Mouse (Mus musculus) thymus, adult 2 months (tissue): ENCODE measurements around the gene Ccdc38. TPM values are rescaled to one million over a fixed set of nuclear protein-coding genes. Genes with fewer than 3 reads are reported as not detected.

Experiments
- DNase-seq: peaks from one replicate; pipeline ENCODE4 v3.0.0; 2021
- H3K27ac ChIP-seq: fragments of 200-500 bp; 2 replicates; pipeline ENCODE4 v1.5.1; 2012; ENCODE audit warnings: low read length, control low read depth; ENCODE audit not compliant: control insufficient read depth, insufficient read depth
- H3K27me3 ChIP-seq: fragments of 200-500 bp; 2 replicates; pipeline ENCODE4 v1.6.1; 2012; ENCODE audit warnings: mild to moderate bottlenecking, low read length, moderate library complexity, mixed read lengths; ENCODE audit not compliant: control insufficient read depth, insufficient read depth
- H3K36me3 ChIP-seq: fragments of 200-500 bp; 2 replicates; pipeline ENCODE4 v1.6.1; 2012; ENCODE audit warnings: mild to moderate bottlenecking, low read length, moderate library complexity; ENCODE audit not compliant: control insufficient read depth, insufficient read depth
- H3K4me1 ChIP-seq: fragments of 200-500 bp; replicated peaks from 2 replicates; pipeline ENCODE4 v1.6.1; 2012; ENCODE audit warnings: low read length; ENCODE audit not compliant: control insufficient read depth, insufficient read depth
- H3K4me3 ChIP-seq: fragments of 200-500 bp; 2 replicates; pipeline ENCODE4 v1.5.1; 2012; ENCODE audit warnings: mild to moderate bottlenecking, low read length, control low read depth, moderate library complexity; ENCODE audit not compliant: control insufficient read depth, insufficient read depth
- CTCF ChIP-seq: fragments of 200-500 bp; IDR thresholded peaks from 2 replicates; pipeline ENCODE4 v1.5.1; 2012; ENCODE audit warnings: mild to moderate bottlenecking, control low read depth, low read length, moderate library complexity, borderline replicate concordance; ENCODE audit not compliant: control insufficient read depth, poor library complexity, insufficient read depth; ENCODE audit errors: extremely low read depth
- POLR2A ChIP-seq: fragments of 200-500 bp; IDR thresholded peaks from 2 replicates; pipeline ENCODE4 v1.6.1; 2012; ENCODE audit warnings: mild to moderate bottlenecking, low read length, control low read depth, moderate library complexity; ENCODE audit not compliant: control insufficient read depth, poor library complexity, insufficient read depth; ENCODE audit errors: extremely low read depth
- WGBS: fragments of 180-500 bp; shearing (Covaris S2); methylation state at CpG from one replicate; pipeline ENCODE4 v1.1.7; 2018; 5-methylcytosine and 5-hydroxymethylcytosine counted together
- polyA plus RNA-seq: library from polyadenylated mRNA; depleted of rRNA; stranded (reverse); fragments of >200 nt; gene quantifications from 2 replicates; pipeline ENCODE4 v1.2.3, GENCODE M21; 2012

Gene Ccdc38
- polyA plus RNA-seq, 1 experiment, result 0.03 TPM

DNA sequence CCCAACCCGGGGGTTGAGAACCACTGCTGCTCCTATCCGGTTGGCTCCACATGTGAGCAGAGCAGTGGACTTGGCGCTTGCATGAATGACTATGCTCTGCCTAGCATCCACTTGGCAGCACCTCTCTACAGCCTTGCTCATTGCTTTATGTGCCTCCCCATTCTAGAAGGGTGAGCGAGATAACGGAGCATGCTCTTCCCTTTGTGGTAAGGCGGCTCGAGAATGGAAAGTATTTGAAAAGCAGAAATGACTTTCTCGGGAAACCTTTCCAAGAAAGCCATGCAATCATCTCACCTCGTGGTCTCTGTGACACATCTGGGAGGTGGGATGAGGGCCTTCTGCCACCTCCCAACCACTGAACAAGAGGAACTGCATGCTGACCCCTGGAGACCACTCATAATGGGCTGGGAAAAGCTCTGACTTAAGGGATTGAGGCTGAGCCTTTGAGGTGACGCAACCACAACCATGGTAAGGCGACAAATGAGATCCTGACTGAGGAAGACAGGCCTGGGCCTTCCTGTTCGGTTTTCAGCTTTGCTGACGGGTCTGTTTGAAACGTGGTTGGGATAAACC is 24.2 kb downstream of the Ccdc38 start:
- no peak for TF ChIP-seq CTCF
- no peak for TF ChIP-seq POLR2A
- Histone ChIP-seq H3K4me3 (no peak overlapping the region), H3K4me1 (no peaks in the 10 kb centered on the region), H3K36me3 (no peaks in the 10 kb centered on the region), H3K27ac (no peak overlapping the region), H3K27me3 (no peaks in the 10 kb centered on the region)
- 83% methylated on average over 14 of the region's 14 CpGs for WGBS
- no peak for DNase-seq

DNA sequence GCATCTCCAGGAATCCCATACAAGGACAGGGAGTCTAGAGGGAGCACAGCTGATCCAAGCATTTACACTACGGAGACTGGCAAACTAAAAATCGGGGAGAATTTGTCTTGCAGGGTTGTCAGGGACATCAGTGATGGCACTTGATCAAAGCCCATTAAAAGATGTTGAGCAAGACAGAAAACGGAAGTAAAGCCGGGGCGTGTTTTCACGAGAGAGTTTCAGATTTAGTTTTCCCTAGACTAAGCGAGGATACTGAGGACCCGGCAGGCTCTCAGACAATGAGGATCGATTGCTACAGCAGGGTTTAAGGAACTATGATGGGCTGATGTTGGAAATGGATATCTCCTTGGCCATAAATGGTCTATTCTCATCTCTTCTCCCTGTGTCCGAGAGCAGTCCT is 26.6 kb downstream of the Ccdc38 start:
- no peaks in the 10 kb centered on the region for H3K36me3 ChIP-seq
- 91% methylated on average over 10 of the region's 10 CpGs for WGBS

DNA sequence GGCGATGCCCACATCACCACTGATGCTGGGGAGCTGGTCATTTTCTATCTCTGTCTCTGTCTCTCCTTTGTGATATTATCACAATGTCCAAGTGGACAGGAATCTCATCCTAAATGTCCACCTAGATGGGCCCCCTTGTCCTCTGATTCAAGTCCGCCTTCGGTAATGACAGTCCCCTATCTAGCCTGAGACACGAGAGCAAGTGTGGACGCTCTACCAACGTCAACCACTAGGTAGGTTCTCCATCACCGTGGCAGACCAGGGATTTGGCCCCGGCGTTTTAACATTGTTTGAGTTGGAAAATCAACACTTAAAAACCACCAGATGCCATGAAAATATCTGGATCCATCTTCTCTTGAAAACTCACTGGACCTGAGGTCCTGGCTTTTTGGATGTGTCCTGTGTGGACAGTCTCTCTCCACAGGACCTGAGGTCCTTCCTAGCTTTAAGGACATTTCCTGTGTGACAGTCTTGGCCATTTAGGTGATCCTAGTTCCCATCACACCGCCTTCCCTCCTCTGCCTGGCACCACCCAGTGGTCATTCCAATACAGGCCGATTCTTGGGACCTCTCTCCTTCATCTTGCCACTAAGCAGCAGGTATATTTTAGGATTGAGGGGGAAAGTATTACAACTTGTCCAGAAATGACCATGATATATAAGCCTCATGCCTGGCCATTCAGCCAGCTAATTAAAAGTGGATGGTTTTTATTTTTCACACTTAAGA is 27.6 kb downstream of the Ccdc38 start:
- H3K36me3 ChIP-seq, result no peaks in the 10 kb centered on the region
- no peak for TF ChIP-seq CTCF
- TF ChIP-seq POLR2A, result no peak
- no peaks in the 10 kb centered on the region for H3K4me1 ChIP-seq
- H3K27ac ChIP-seq, result no peak overlapping the region
- H3K4me3 ChIP-seq, result no peak overlapping the region
- no peaks in the 10 kb centered on the region for H3K27me3 ChIP-seq
- WGBS, result 96% methylated on average over 11 of the region's 11 CpGs
- DNase-seq, result no peak

More for the DNA sequence above, 26.6 kb downstream of the Ccdc38 start:
- no peak overlapping the region for H3K27ac ChIP-seq
- H3K27me3 ChIP-seq, result no peaks in the 10 kb centered on the region
- DNase-seq, result no peak
- no peak overlapping the region for H3K4me3 ChIP-seq
- no peak for TF ChIP-seq POLR2A
- no peak for TF ChIP-seq CTCF
- no peaks in the 10 kb centered on the region for H3K4me1 ChIP-seq

DNA sequence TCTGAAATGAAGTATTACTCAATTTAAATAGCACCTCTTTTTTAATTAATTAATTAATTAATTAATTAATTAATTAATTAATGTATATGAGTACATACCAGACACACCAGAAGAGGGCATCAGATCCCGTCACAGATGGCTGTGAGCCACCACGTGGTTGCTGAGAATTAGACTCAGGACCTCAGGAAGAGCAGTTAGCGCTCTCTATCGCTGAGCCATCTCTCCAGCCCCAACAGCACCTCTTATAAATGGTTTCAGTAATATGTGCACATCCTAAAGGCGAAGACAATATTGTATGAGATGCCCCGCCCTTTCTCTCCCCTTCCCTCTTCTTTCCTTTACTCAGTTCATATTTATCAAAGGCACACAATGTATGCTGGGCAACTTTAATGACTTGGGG is 28.2 kb downstream of the Ccdc38 start:
- 91% methylated on average over 6 of the region's 6 CpGs for WGBS
- no peaks in the 10 kb centered on the region for H3K36me3 ChIP-seq
- H3K4me1 ChIP-seq, result no peaks in the 10 kb centered on the region
- H3K4me3 ChIP-seq, result no peak overlapping the region
- no peaks in the 10 kb centered on the region for H3K27me3 ChIP-seq
- H3K27ac ChIP-seq, result no peak overlapping the region
- DNase-seq, result no peak
- TF ChIP-seq POLR2A (no peak), CTCF (no peak)

DNA sequence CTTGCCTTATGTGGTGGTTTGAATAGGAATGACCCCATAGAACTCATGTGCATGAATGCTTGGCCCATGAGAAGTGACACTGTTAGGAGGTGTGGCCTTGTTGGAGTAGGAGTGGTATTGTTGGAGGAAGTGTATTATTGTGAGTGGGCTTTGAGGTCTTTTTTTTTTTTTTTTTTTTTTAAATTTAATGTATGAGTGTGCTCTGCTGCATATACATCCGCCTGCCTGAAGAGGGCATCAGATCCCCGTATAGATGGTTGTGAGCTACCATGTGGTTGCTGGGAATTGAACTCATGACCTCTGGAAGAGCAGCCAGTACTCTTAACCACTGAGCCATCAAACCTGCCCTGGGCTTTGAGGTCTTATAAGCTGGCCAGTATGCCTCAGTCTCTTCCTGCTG is 31.8 kb downstream of the Ccdc38 start:
- no peak overlapping the region for H3K27ac ChIP-seq
- H3K36me3 ChIP-seq, result no peaks in the 10 kb centered on the region
- no peak overlapping the region for H3K4me3 ChIP-seq
- no peaks in the 10 kb centered on the region for H3K27me3 ChIP-seq
- no peaks in the 10 kb centered on the region for H3K4me1 ChIP-seq
- DNase-seq, result no peak
- no peak for TF ChIP-seq POLR2A
- TF ChIP-seq CTCF, result no peak
- WGBS, result 73% methylated on average over 2 of the region's 2 CpGs

DNA sequence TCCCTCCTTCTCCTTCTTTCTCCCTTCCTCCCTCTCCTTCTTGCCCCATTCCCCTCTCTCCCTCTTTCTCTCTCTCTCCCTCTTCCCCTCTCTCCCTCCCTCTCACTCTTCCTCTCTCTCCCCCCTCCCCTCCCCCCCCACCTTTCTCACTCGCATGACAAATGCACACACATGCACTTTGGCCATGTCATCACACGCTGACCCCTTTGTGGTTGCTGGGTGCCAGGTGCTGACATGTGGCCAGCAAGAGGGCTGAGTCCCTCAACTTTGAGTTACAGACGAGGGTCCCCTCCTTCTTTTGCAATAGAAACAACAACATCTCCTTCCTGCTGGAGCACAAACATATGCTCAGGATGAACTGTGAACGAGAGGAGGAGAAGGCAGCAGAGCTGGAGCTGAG is 34.5 kb downstream of the Ccdc38 start:
- H3K4me1 ChIP-seq, result no peaks in the 10 kb centered on the region
- 80% methylated on average over 4 of the region's 4 CpGs for WGBS

DNA sequence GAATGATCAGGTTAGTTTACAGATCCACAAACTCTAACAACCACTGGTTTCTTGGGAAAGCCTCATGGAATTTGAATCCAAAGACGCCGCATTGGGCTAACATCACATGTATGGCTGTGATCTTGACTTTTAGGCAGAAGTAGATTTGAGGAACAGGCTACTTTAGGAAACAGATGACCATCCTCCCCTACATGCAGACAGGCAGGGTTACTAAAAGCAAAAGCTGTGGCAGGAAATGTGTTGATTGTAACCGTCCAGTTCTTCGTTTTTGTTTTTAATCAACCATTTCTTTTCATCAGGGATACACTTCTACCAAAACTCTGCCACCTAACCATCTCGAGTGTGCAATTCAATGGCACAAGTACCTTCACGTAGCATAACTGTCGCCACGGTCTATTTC is 35.5 kb downstream of the Ccdc38 start:
- no peak for DNase-seq
- H3K27ac ChIP-seq, result no peak overlapping the region
- no peak overlapping the region for H3K4me3 ChIP-seq
- H3K4me1 ChIP-seq, result no peaks in the 10 kb centered on the region
- H3K27me3 ChIP-seq, result no peaks in the 10 kb centered on the region
- WGBS, result 57% methylated on average over 8 of the region's 8 CpGs
- TF ChIP-seq POLR2A, result no peak
- no peak for TF ChIP-seq CTCF
- H3K36me3 ChIP-seq, result no peaks in the 10 kb centered on the region

More for the DNA sequence above, 34.5 kb downstream of the Ccdc38 start:
- Histone ChIP-seq H3K36me3 (no peaks in the 10 kb centered on the region), H3K27me3 (no peaks in the 10 kb centered on the region), H3K4me3 (no peak overlapping the region), H3K27ac (no peak overlapping the region)
- TF ChIP-seq CTCF (no peak), POLR2A (no peak)
- no peak for DNase-seq
